Mouse (Mus musculus) forebrain, embryonic 14.5 days (tissue): Measurements from ENCODE around the gene Dop1a. TPM values are rescaled to one million over a fixed set of nuclear protein-coding genes. Genes with fewer than 3 reads are reported as not detected.
A peak's percentile ranks its signal among the peaks of the same experiment; 100 is the strongest.
"Not testable (repeated sequence)": the region's sequence is repeated elsewhere in the genome, so short reads cannot be mapped to it uniquely, and the experiment has no call there.

Experiments
- ATAC-seq: fragments of 200-750 bp; cut with Nextera tagmentation; 2 replicates; pipeline ENCODE4 v1.8.0; 2017; ENCODE audit warnings: mild to moderate bottlenecking, moderate library complexity
- DNase-seq: peaks from one replicate; pipeline ENCODE4 v3.0.0-alpha.2; 2015; ENCODE audit warnings: low spot score
- H3K27ac ChIP-seq: fragments of 300-500 bp; sonication (generic); 2 replicates; pipeline ENCODE4 v1.5.1; 2014; ENCODE audit warnings: low read depth, mild to moderate bottlenecking, control low read depth, low read length, moderate library complexity
- H3K27me3 ChIP-seq: fragments of 300-500 bp; sonication (generic); replicated peaks from 2 replicates; pipeline ENCODE4 v1.6.1; 2014; ENCODE audit warnings: low read length, control low read depth, mixed read lengths; ENCODE audit not compliant: control insufficient read depth, insufficient read depth
- H3K36me3 ChIP-seq: fragments of 300-500 bp; sonication (generic); 2 replicates; pipeline ENCODE4 v1.6.1; 2014; ENCODE audit warnings: low read length, control low read depth; ENCODE audit not compliant: control insufficient read depth, insufficient read depth
- H3K4me1 ChIP-seq: fragments of 300-500 bp; sonication (generic); 2 replicates; pipeline ENCODE4 v1.6.1; 2014; ENCODE audit warnings: antibody characterized with exemption, low read length, control low read depth; ENCODE audit not compliant: control insufficient read depth, insufficient read depth
- H3K4me2 ChIP-seq: fragments of 300-500 bp; sonication (generic); 2 replicates; pipeline ENCODE4 v1.6.1; 2014; ENCODE audit warnings: mild to moderate bottlenecking, control low read depth, low read length
- H3K4me3 ChIP-seq: fragments of 300-500 bp; sonication (generic); 2 replicates; pipeline ENCODE4 v1.5.1; 2014; ENCODE audit warnings: low read depth, low read length, control low read depth
- H3K9ac ChIP-seq: fragments of 300-500 bp; sonication (generic); 2 replicates; pipeline ENCODE4 v1.6.1; 2014; ENCODE audit warnings: mild to moderate bottlenecking, low read length, control low read depth, moderate library complexity
- H3K9me3 ChIP-seq: fragments of 300-500 bp; sonication (generic); replicated peaks from 2 replicates; pipeline ENCODE4 v1.6.1; 2016; ENCODE audit warnings: low read length, control low read depth, mixed read lengths; ENCODE audit not compliant: control insufficient read depth
- WGBS: fragments of 180-500 bp; shearing (Covaris S2); extraction: QIAGEN DNeasy Blood & Tissue Kit; methylation state at CpG from one replicate; pipeline ENCODE4 v1.1.7; 2014; 5-methylcytosine and 5-hydroxymethylcytosine counted together
- polyA plus RNA-seq: library from polyadenylated mRNA; unstranded; fragments of >200 nt; fragmentation: Nextera tagmentation; extraction: Ambion mirVana; gene quantifications from 2 replicates; pipeline ENCODE4 v1.2.1, GENCODE M21; 2014

Gene Dop1a
- polyA plus RNA-seq, 1 experiment from 2014 or later: 28.6 TPM

GRCm38 (mm10) chr9:86575178-86575577 is 108.2 kb downstream of the Dop1a start:
- no peaks in the 10 kb centered on the region for H3K27me3 ChIP-seq
- peaks cover 6% of the 10 kb centered on the region; the same call in 1 of the 2 replicates for H3K4me1 ChIP-seq
- no peak overlapping the region for H3K4me2 ChIP-seq
- 95% methylated on average over 6 of the region's 6 CpGs for WGBS
- no peak overlapping the region for H3K4me3 ChIP-seq
- no peaks in the 10 kb centered on the region for H3K9me3 ChIP-seq
- no peaks in the 10 kb centered on the region for H3K36me3 ChIP-seq
- DNase-seq (no peak), ATAC-seq (no peak)
- no peak overlapping the region for H3K9ac ChIP-seq
- no peak overlapping the region for H3K27ac ChIP-seq

GRCm38 (mm10) chr9:86579657-86580056 is 112.7 kb downstream of the Dop1a start:
- Histone ChIP-seq H3K36me3 (no peaks in the 10 kb centered on the region), H3K4me2 (no peak overlapping the region), H3K27me3 (no peaks in the 10 kb centered on the region), H3K9ac (no peak overlapping the region), H3K27ac (no peak overlapping the region), H3K9me3 (no peaks in the 10 kb centered on the region), H3K4me1 (no peaks in the 10 kb centered on the region), H3K4me3 (no peak overlapping the region)
- DNase-seq (no peak), ATAC-seq (no peak)
- 97% methylated on average over 10 of the region's 10 CpGs for WGBS

GRCm38 (mm10) chr9:86583740-86584139 is 116.8 kb downstream of the Dop1a start:
- DNase-seq: peak; percentile 74
- H3K27ac ChIP-seq: no peak overlapping the region
- ATAC-seq: peak; percentile 71
- no peaks in the 10 kb centered on the region for H3K9me3 ChIP-seq
- no peaks in the 10 kb centered on the region for H3K27me3 ChIP-seq
- 55% methylated on average over 3 of the region's 3 CpGs for WGBS
- no peak overlapping the region for H3K4me3 ChIP-seq
- no peak overlapping the region for H3K9ac ChIP-seq
- no peaks in the 10 kb centered on the region for H3K4me1 ChIP-seq
- no peak overlapping the region for H3K4me2 ChIP-seq
- H3K36me3 ChIP-seq: no peaks in the 10 kb centered on the region

- 91% methylated on average over 11 of the region's 11 CpGs for WGBS
Measured at GRCm38 (mm10) chr9:86587019-86587795, 120.3 kb downstream of the Dop1a start.

GRCm38 (mm10) chr9:86592676-86593668 is 126.0 kb downstream of the Dop1a start:
- Histone ChIP-seq H3K27ac (no peak overlapping the region), H3K36me3 (no peaks in the 10 kb centered on the region), H3K4me1 (no peaks in the 10 kb centered on the region), H3K9me3 (no peaks in the 10 kb centered on the region), H3K9ac (no peak overlapping the region), H3K4me3 (no peak overlapping the region), H3K4me2 (no peak overlapping the region), H3K27me3 (no peaks in the 10 kb centered on the region)
- peak; percentile 69 for DNase-seq
- ATAC-seq: peak; percentile 46
- WGBS: 74% methylated on average over 17 of the region's 19 CpGs

More at GRCm38 (mm10) chr9:86587019-86587795, 120.3 kb downstream of the Dop1a start:
- Histone ChIP-seq H3K27ac (no peak overlapping the region), H3K4me2 (no peak overlapping the region), H3K4me1 (no peaks in the 10 kb centered on the region), H3K9me3 (no peaks in the 10 kb centered on the region), H3K36me3 (no peaks in the 10 kb centered on the region), H3K9ac (no peak overlapping the region), H3K4me3 (no peak overlapping the region), H3K27me3 (no peaks in the 10 kb centered on the region)
- DNase-seq (no peak), ATAC-seq (no peak)

GRCm38 (mm10) chr9:86594357-86594767 is 127.4 kb downstream of the Dop1a start:
- H3K4me1 ChIP-seq, H3K27me3 ChIP-seq, H3K4me3 ChIP-seq, H3K9ac ChIP-seq, ATAC-seq, DNase-seq, H3K9me3 ChIP-seq, H3K36me3 ChIP-seq, H3K27ac ChIP-seq, H3K4me2 ChIP-seq: not testable (repeated sequence)
- 85% methylated on average over 9 of the region's 10 CpGs for WGBS

- H3K9ac ChIP-seq, H3K4me1 ChIP-seq, H3K4me3 ChIP-seq, H3K27me3 ChIP-seq, DNase-seq, H3K27ac ChIP-seq, H3K9me3 ChIP-seq, ATAC-seq, H3K4me2 ChIP-seq, H3K36me3 ChIP-seq: not testable (repeated sequence)
Measured at GRCm38 (mm10) chr9:86596983-86597382, 130.0 kb downstream of the Dop1a start.

- WGBS: 62% methylated on average over 8 of the region's 8 CpGs
- Histone ChIP-seq H3K4me3 (no peak overlapping the region), H3K4me2 (no peak overlapping the region), H3K27ac (no peak overlapping the region), H3K9ac (no peak overlapping the region), H3K4me1 (no peaks in the 10 kb centered on the region), H3K36me3 (no peaks in the 10 kb centered on the region), H3K9me3 (no peaks in the 10 kb centered on the region), H3K27me3 (no peaks in the 10 kb centered on the region)
- no peak for DNase-seq
- ATAC-seq: no peak
Measured at GRCm38 (mm10) chr9:86599723-86600303, 132.9 kb downstream of the Dop1a start.
